Mouse (Mus musculus) olfactory bulb, adult 2 months (tissue): ENCODE data around the gene Clpp.

Experiments used
- CTCF ChIP-seq: fragments of 200-500 bp; IDR thresholded peaks from 2 replicates; pipeline ENCODE4 v1.5.1; 2012; ENCODE audit warnings: low read depth, mild to moderate bottlenecking, low read length, moderate library complexity; ENCODE audit not compliant: insufficient read depth
- POLR2A ChIP-seq: fragments of 200-500 bp; IDR thresholded peaks from 2 replicates; pipeline ENCODE4 v1.6.1; 2012; ENCODE audit warnings: mild to moderate bottlenecking, low read depth, low read length, moderate library complexity; ENCODE audit not compliant: insufficient read depth

GRCm38 (mm10) chr17:56988441-56988840 lies 1.7 kb upstream of the Clpp start:
- no peak for TF ChIP-seq POLR2A
- TF ChIP-seq CTCF = no peak
